8 mouse cellular contexts compared by ENCODE assay signal in genomic region chr9:63135356-63135755, GRCm38 (mm10). TPM values are rescaled to one million over a fixed set of nuclear protein-coding genes. Genes with fewer than 3 reads are reported as not detected.
DNase-seq lines count a peak whose midpoint lies in the region; ATAC-seq and TF ChIP-seq lines count a peak whose summit lies in the region.

No protein-coding gene starts in this region.

- H3K79me2 ChIP-seq in myocyte (ENCODE audit: control insufficient read depth, insufficient read depth): no peaks in the 10 kb centered on the region

- H3K9me3 ChIP-seq in kidney, embryonic 15.5 days (replicated peaks): no peaks in the 10 kb centered on the region
- no peaks in the 10 kb centered on the region for H3K9me3 ChIP-seq in hindbrain, embryonic 16.5 days (ENCODE audit: control insufficient read depth, low read length)

- peaks cover 76% of the 10 kb centered on the region for H3K27me3 ChIP-seq in kidney, embryonic 15.5 days
- H3K27me3 ChIP-seq in hindbrain, embryonic 16.5 days (replicated peaks; ENCODE audit: control insufficient read depth, insufficient read depth, low read length): peaks cover 19% of the 10 kb centered on the region
- peaks cover 54% of the 10 kb centered on the region for H3K27me3 ChIP-seq in myocyte (ENCODE audit: control insufficient read depth, insufficient read depth, insufficient read length)
- H3K27me3 ChIP-seq in kidney, adult 2 months (replicated peaks; ENCODE audit: control insufficient read depth, insufficient read depth, low read length): peaks cover 11% of the 10 kb centered on the region

- TF ChIP-seq CTCF in kidney, adult 2 months (conservative IDR thresholded peaks at IDR 0.05; ENCODE audit: insufficient read depth, insufficient read length, low read depth, low read length): no peak

- no peaks in the 10 kb centered on the region for H3K36me3 ChIP-seq in kidney, embryonic 15.5 days
- no peaks in the 10 kb centered on the region for H3K36me3 ChIP-seq in hindbrain, embryonic 16.5 days (ENCODE audit: control insufficient read depth, insufficient read depth, low read length)
- H3K36me3 ChIP-seq in myocyte (ENCODE audit: control insufficient read depth, insufficient read depth): no peaks in the 10 kb centered on the region
- H3K36me3 ChIP-seq in kidney, adult 2 months (ENCODE audit: control insufficient read depth, insufficient read depth, low read length): no peaks in the 10 kb centered on the region

- H3K9ac ChIP-seq in kidney, embryonic 15.5 days: no peak overlapping the region
- H3K9ac ChIP-seq in hindbrain, embryonic 16.5 days (ENCODE audit: low read depth, low read length): peak overlapping the region; percentile 10; the same call in 1 of the 2 replicates

- H3K4me1 ChIP-seq in kidney, embryonic 15.5 days: peaks cover 60% of the 10 kb centered on the region
- peaks cover 31% of the 10 kb centered on the region for H3K4me1 ChIP-seq in hindbrain, embryonic 16.5 days (ENCODE audit: control insufficient read depth, insufficient read depth, low read depth, low read length)
- H3K4me1 ChIP-seq in kidney, adult 2 months (ENCODE audit: control insufficient read depth, insufficient read depth, low read length): peaks cover 3% of the 10 kb centered on the region; the same call in 1 of the 2 replicates

- H3K27ac ChIP-seq in kidney, embryonic 15.5 days: no peak overlapping the region
- no peak overlapping the region for H3K27ac ChIP-seq in hindbrain, embryonic 16.5 days (ENCODE audit: low read depth, low read length)
- no peak overlapping the region for H3K27ac ChIP-seq in kidney, adult 2 months (ENCODE audit: insufficient read depth, low read depth, low read length)

- H3ac ChIP-seq in myocyte (ENCODE audit: control insufficient read depth, insufficient read length): no peak overlapping the region

- no peak for DNase-seq in kidney, postnatal 10 days
- DNase-seq in cerebellum, postnatal 10 days: peak; percentile 13 to 16
- DNase-seq in right cerebral cortex, adult 2 months (ENCODE audit: low spot score in 2 of 2): no peak
- no peak for DNase-seq in kidney, adult 2 months
- no peak for DNase-seq in thymus, postnatal 14 days

- H3K4me3 ChIP-seq in kidney, embryonic 15.5 days (replicated peaks): peak overlapping the region; percentile 30
- H3K4me3 ChIP-seq in hindbrain, embryonic 16.5 days (ENCODE audit: low read length): peak overlapping the region; percentile 30
- no peak overlapping the region for H3K4me3 ChIP-seq in myocyte
- H3K4me3 ChIP-seq in kidney, adult 2 months (ENCODE audit: insufficient read depth, low read depth, low read length): no peak overlapping the region

- no peak for TF ChIP-seq POLR2A in myocyte (IDR thresholded peaks at IDR 0.05; ENCODE audit: insufficient read length, low read depth)
- TF ChIP-seq POLR2A in kidney, adult 2 months (IDR thresholded peaks at IDR 0.05; ENCODE audit: low read depth, low read length): no peak

- H3K4me2 ChIP-seq in kidney, embryonic 15.5 days: peak overlapping the region; percentile 62
- peak overlapping the region; percentile 60 for H3K4me2 ChIP-seq in hindbrain, embryonic 16.5 days (ENCODE audit: low read length)
- H3K4me2 ChIP-seq in myocyte (ENCODE audit: low read depth): peak overlapping the region; percentile 79

- WGBS in kidney, embryonic 15.5 days: under 1% methylated on average over 11 of the region's 11 CpGs
- 6% methylated on average over 11 of the region's 11 CpGs for WGBS in hindbrain, embryonic 16.5 days
- WGBS in kidney, adult 2 months: 3% methylated on average over 11 of the region's 11 CpGs

- ATAC-seq in kidney, embryonic 15.5 days (replicated peaks; ENCODE audit: low FRiP score): no peak
- ATAC-seq in hindbrain, embryonic 16.5 days: no peak

TF ChIP-seq in myocyte, 11 proteins besides CTCF, POLR2A, EP300 and RAD21:
- TF ChIP-seq TCF12 (IDR thresholded peaks at IDR 0.05; ENCODE audit: insufficient read depth, poor library complexity, severe bottlenecking) (no peak), MYOD1 (IDR thresholded peaks at IDR 0.05; ENCODE audit: control insufficient read depth in 1 of 3, insufficient read length in 2 of 3, low read depth in 2 of 3) (no peak), MYOG (IDR thresholded peaks at IDR 0.05; ENCODE audit: control insufficient read depth in 1 of 3, insufficient read depth in 1 of 3, insufficient read length in 2 of 3, low read depth in 2 of 3) (no peak), POLR2AphosphoS2 (IDR thresholded peaks at IDR 0.05; ENCODE audit: insufficient read length, low read depth) (no peak), E2F4 (IDR thresholded peaks at IDR 0.05; ENCODE audit: insufficient read depth) (no peak), SRF (IDR thresholded peaks at IDR 0.05; ENCODE audit: control insufficient read depth, insufficient read length, low read depth) (no peak), REST (IDR thresholded peaks at IDR 0.05; ENCODE audit: insufficient read depth, insufficient read length) (no peak), MAX (IDR thresholded peaks at IDR 0.05; ENCODE audit: low read depth) (no peak), TCF3 (IDR thresholded peaks at IDR 0.05; ENCODE audit: insufficient read length, low read depth) (no peak), USF1 (IDR thresholded peaks at IDR 0.05; ENCODE audit: low read depth) (no peak), CEBPB (IDR thresholded peaks at IDR 0.05; ENCODE audit: insufficient read depth, poor library complexity, severe bottlenecking) (no peak)

RNA-seq across cellular contexts. Expression of gene Skor1, which starts 13.4 kb away (rescaled TPM):
- polyA plus RNA-seq in kidney, embryonic 15.5 days (2015; fragmentation: Nextera tagmentation; extraction: Ambion mirVana): not detected in 2 replicates
- 10.8 and 11.8 TPM in 2 replicates for polyA plus RNA-seq in hindbrain, embryonic 16.5 days (2015; fragmentation: Nextera tagmentation; extraction: Ambion mirVana)
- 0.01 TPM for polyA plus RNA-seq in myocyte (2012; fragmentation: generic; extraction: Trizol)
- 0.02 and 0.03 TPM in 2 replicates for polyA plus RNA-seq in kidney, adult 2 months (2012; rRNA removed)

Comparison
In these comparisons a context has a peak if more than half of its experiments do, and no peak if none do; other contexts are left out.
1. H3K4me3 ChIP-seq: peak in kidney, embryonic 15.5 days (single experiment) and hindbrain, embryonic 16.5 days (single experiment); none in myocyte (single experiment) and kidney, adult 2 months (single experiment).
2. DNase-seq: peak in cerebellum, postnatal 10 days (2 of 2); none in kidney, postnatal 10 days (single experiment), right cerebral cortex, adult 2 months (0 of 2), kidney, adult 2 months (single experiment) and thymus, postnatal 14 days (single experiment).
3. RNA of gene Skor1, which starts 13.4 kb away (polyA plus RNA-seq): 10.8 to 11.8 TPM in hindbrain, embryonic 16.5 days; 0.02 to 0.03 TPM in kidney, adult 2 months, not detected in kidney, embryonic 15.5 days and 0.01 TPM in myocyte (single experiment); every median in the first group is over 10 times any median in the second.
4. Peak in every context shown above with its lines, with median percentiles within 50 percentile points of each other: H3K4me2 ChIP-seq.